Mouse (Mus musculus) kidney, adult 2 months (tissue): Measurements from ENCODE around the gene Git2.
A peak's percentile ranks its signal among the peaks of the same experiment; 100 is the strongest.

Experiments
- CTCF ChIP-seq: fragments of 200-500 bp; conservative IDR thresholded peaks from 2 replicates; pipeline ENCODE4 v1.5.1; 2011; ENCODE audit warnings: low read depth, mild to moderate bottlenecking, control low read depth, low read length, moderate library complexity, mixed read lengths; ENCODE audit not compliant: insufficient read depth, insufficient read length
- POLR2A ChIP-seq: fragments of 200-500 bp; IDR thresholded peaks from one replicate; pipeline ENCODE4 v1.6.1; 2011; ENCODE audit warnings: low read depth, low read length, control low read depth

DNA sequence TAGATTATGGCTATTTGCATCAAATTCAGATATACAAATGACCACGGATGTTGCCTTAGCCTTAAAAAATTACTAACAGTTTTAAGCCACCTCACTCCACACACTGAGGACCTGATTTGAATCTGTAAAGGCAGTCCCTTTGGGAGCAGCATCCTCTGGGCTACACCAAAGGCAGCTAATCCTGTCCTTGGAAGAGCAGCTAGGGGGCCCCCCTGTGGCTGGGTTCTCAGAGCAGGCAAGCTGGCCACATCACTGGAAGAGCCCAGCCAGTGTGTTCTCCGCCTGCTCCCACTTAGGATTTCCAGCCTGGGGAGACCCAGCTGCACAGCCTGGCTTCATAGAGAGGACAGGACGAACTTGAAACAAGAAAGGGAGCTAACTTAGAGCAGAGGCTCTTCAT, 29.6 kb upstream of the Git2 start:
- TF ChIP-seq POLR2A, result no peak
- TF ChIP-seq CTCF, result peak; percentile 35
